Mouse (Mus musculus): ENCODE measurements around the gene Slc2a9. TPM values are rescaled to one million over a fixed set of nuclear protein-coding genes. Genes with fewer than 3 reads are reported as not detected.

The Slc2a9 gene
- polyA plus RNA-seq, 1 experiment from 2014 or later = 0.23 TPM

GRCm38 (mm10) chr5:38512991-38513390 is 10.0 kb upstream of the Slc2a9 start:
- Histone ChIP-seq H3K9me3 (replicated peaks; ENCODE audit: control insufficient read depth, low read length, poor library complexity, severe bottlenecking) (no peaks in the 10 kb centered on the region), H3K9ac (ENCODE audit: low read depth, low read length) (no peak overlapping the region), H3K36me3 (ENCODE audit: control insufficient read depth, insufficient read depth, low read length) (no peaks in the 10 kb centered on the region), H3K4me2 (ENCODE audit: low read length) (no peak overlapping the region), H3K27me3 (ENCODE audit: control insufficient read depth, insufficient read depth, low read depth, low read length) (no peaks in the 10 kb centered on the region), H3K4me3 (ENCODE audit: low read depth, low read length) (no peak overlapping the region), H3K27ac (ENCODE audit: low read length) (no peak overlapping the region), H3K4me1 (ENCODE audit: control insufficient read depth, insufficient read depth, low read length) (no peaks in the 10 kb centered on the region)
- WGBS = 20% methylated on average over 2 of the region's 2 CpGs
- ATAC-seq = no peak

GRCm38 (mm10) chr5:38509568-38509967 is 6.6 kb upstream of the Slc2a9 start:
- Histone ChIP-seq H3K27me3 (ENCODE audit: control insufficient read depth, insufficient read depth, low read depth, low read length) (no peaks in the 10 kb centered on the region), H3K4me2 (ENCODE audit: low read length) (no peak overlapping the region), H3K27ac (ENCODE audit: low read length) (no peak overlapping the region), H3K9me3 (replicated peaks; ENCODE audit: control insufficient read depth, low read length, poor library complexity, severe bottlenecking) (no peaks in the 10 kb centered on the region), H3K4me1 (ENCODE audit: control insufficient read depth, insufficient read depth, low read length) (no peaks in the 10 kb centered on the region), H3K9ac (ENCODE audit: low read depth, low read length) (no peak overlapping the region), H3K36me3 (ENCODE audit: control insufficient read depth, insufficient read depth, low read length) (no peaks in the 10 kb centered on the region), H3K4me3 (ENCODE audit: low read depth, low read length) (no peak overlapping the region)
- ATAC-seq = no peak
- WGBS = 88% methylated on average over 4 of the region's 4 CpGs

- Histone ChIP-seq H3K36me3 (ENCODE audit: control insufficient read depth, insufficient read depth, low read length) (no peaks in the 10 kb centered on the region), H3K9ac (ENCODE audit: low read depth, low read length) (no peak overlapping the region), H3K4me2 (ENCODE audit: low read length) (no peak overlapping the region), H3K27me3 (ENCODE audit: control insufficient read depth, insufficient read depth, low read depth, low read length) (no peaks in the 10 kb centered on the region), H3K9me3 (replicated peaks; ENCODE audit: control insufficient read depth, low read length, poor library complexity, severe bottlenecking) (no peaks in the 10 kb centered on the region), H3K4me3 (ENCODE audit: low read depth, low read length) (no peak overlapping the region), H3K27ac (ENCODE audit: low read length) (no peak overlapping the region), H3K4me1 (ENCODE audit: control insufficient read depth, insufficient read depth, low read length) (no peaks in the 10 kb centered on the region)
- WGBS = 86% methylated on average over 3 of the region's 3 CpGs
- no peak for ATAC-seq
Measured at GRCm38 (mm10) chr5:38505435-38505765, 2.5 kb upstream of the Slc2a9 start.

- Histone ChIP-seq H3K9me3 (replicated peaks; ENCODE audit: control insufficient read depth, low read length, poor library complexity, severe bottlenecking) (no peaks in the 10 kb centered on the region), H3K4me2 (ENCODE audit: low read length) (no peak overlapping the region), H3K4me3 (ENCODE audit: low read depth, low read length) (no peak overlapping the region), H3K27me3 (ENCODE audit: control insufficient read depth, insufficient read depth, low read depth, low read length) (no peaks in the 10 kb centered on the region), H3K27ac (ENCODE audit: low read length) (no peak overlapping the region), H3K36me3 (ENCODE audit: control insufficient read depth, insufficient read depth, low read length) (no peaks in the 10 kb centered on the region), H3K9ac (ENCODE audit: low read depth, low read length) (no peak overlapping the region), H3K4me1 (ENCODE audit: control insufficient read depth, insufficient read depth, low read length) (no peaks in the 10 kb centered on the region)
- ATAC-seq = no peak
- WGBS = 64% methylated on average over 6 of the region's 6 CpGs
Measured at GRCm38 (mm10) chr5:38504747-38505434, 1.9 kb upstream of the Slc2a9 start.

- H3K9me3 ChIP-seq (replicated peaks; ENCODE audit: control insufficient read depth, low read length, poor library complexity, severe bottlenecking) = no peaks in the 10 kb centered on the region
- H3K4me2 ChIP-seq (ENCODE audit: low read length) = no peak overlapping the region
- H3K27ac ChIP-seq (ENCODE audit: low read length) = no peak overlapping the region
- H3K36me3 ChIP-seq (ENCODE audit: control insufficient read depth, insufficient read depth, low read length) = no peaks in the 10 kb centered on the region
- 91% methylated on average over 1 of the region's 1 CpGs for WGBS
- H3K27me3 ChIP-seq (ENCODE audit: control insufficient read depth, insufficient read depth, low read depth, low read length) = no peaks in the 10 kb centered on the region
- H3K4me3 ChIP-seq (ENCODE audit: low read depth, low read length) = no peak overlapping the region
- no peak overlapping the region for H3K9ac ChIP-seq (ENCODE audit: low read depth, low read length)
- H3K4me1 ChIP-seq (ENCODE audit: control insufficient read depth, insufficient read depth, low read length) = no peaks in the 10 kb centered on the region
- no peak for ATAC-seq
Measured at GRCm38 (mm10) chr5:38504116-38504515, 1.2 kb upstream of the Slc2a9 start.

- H3K4me1 ChIP-seq (ENCODE audit: control insufficient read depth, insufficient read depth, low read length) = no peaks in the 10 kb centered on the region
- H3K4me2 ChIP-seq (ENCODE audit: low read length) = no peak overlapping the region
- H3K27me3 ChIP-seq (ENCODE audit: control insufficient read depth, insufficient read depth, low read depth, low read length) = no peaks in the 10 kb centered on the region
- no peak overlapping the region for H3K4me3 ChIP-seq (ENCODE audit: low read depth, low read length)
- no peak overlapping the region for H3K27ac ChIP-seq (ENCODE audit: low read length)
- 90% methylated on average over 8 of the region's 8 CpGs for WGBS
- H3K36me3 ChIP-seq (ENCODE audit: control insufficient read depth, insufficient read depth, low read length) = no peaks in the 10 kb centered on the region
- H3K9ac ChIP-seq (ENCODE audit: low read depth, low read length) = no peak overlapping the region
- H3K9me3 ChIP-seq (replicated peaks; ENCODE audit: control insufficient read depth, low read length, poor library complexity, severe bottlenecking) = no peaks in the 10 kb centered on the region
- ATAC-seq = no peak
Measured at GRCm38 (mm10) chr5:38500043-38500442, 2.9 kb downstream of the Slc2a9 start.

GRCm38 (mm10) chr5:38499316-38499811 is 3.6 kb downstream of the Slc2a9 start:
- no peak overlapping the region for H3K4me3 ChIP-seq (ENCODE audit: low read depth, low read length)
- no peaks in the 10 kb centered on the region for H3K27me3 ChIP-seq (ENCODE audit: control insufficient read depth, insufficient read depth, low read depth, low read length)
- H3K9me3 ChIP-seq (replicated peaks; ENCODE audit: control insufficient read depth, low read length, poor library complexity, severe bottlenecking) = no peaks in the 10 kb centered on the region
- no peaks in the 10 kb centered on the region for H3K4me1 ChIP-seq (ENCODE audit: control insufficient read depth, insufficient read depth, low read length)
- H3K36me3 ChIP-seq (ENCODE audit: control insufficient read depth, insufficient read depth, low read length) = no peaks in the 10 kb centered on the region
- WGBS = 77% methylated on average over 7 of the region's 7 CpGs
- H3K4me2 ChIP-seq (ENCODE audit: low read length) = no peak overlapping the region
- H3K27ac ChIP-seq (ENCODE audit: low read length) = no peak overlapping the region
- H3K9ac ChIP-seq (ENCODE audit: low read depth, low read length) = no peak overlapping the region
- peak; percentile 88 for ATAC-seq

- Histone ChIP-seq H3K36me3 (ENCODE audit: control insufficient read depth, insufficient read depth, low read length) (no peaks in the 10 kb centered on the region), H3K9ac (ENCODE audit: low read depth, low read length) (no peak overlapping the region), H3K9me3 (replicated peaks; ENCODE audit: control insufficient read depth, low read length, poor library complexity, severe bottlenecking) (no peaks in the 10 kb centered on the region), H3K27ac (ENCODE audit: low read length) (no peak overlapping the region), H3K27me3 (ENCODE audit: control insufficient read depth, insufficient read depth, low read depth, low read length) (no peaks in the 10 kb centered on the region), H3K4me3 (ENCODE audit: low read depth, low read length) (no peak overlapping the region), H3K4me2 (ENCODE audit: low read length) (no peak overlapping the region), H3K4me1 (ENCODE audit: control insufficient read depth, insufficient read depth, low read length) (no peaks in the 10 kb centered on the region)
- ATAC-seq = no peak
- 70% methylated on average over 5 of the region's 5 CpGs for WGBS
Measured at GRCm38 (mm10) chr5:38498479-38498878, 4.5 kb downstream of the Slc2a9 start.

- no peaks in the 10 kb centered on the region for H3K36me3 ChIP-seq (ENCODE audit: control insufficient read depth, insufficient read depth, low read length)
- no peak overlapping the region for H3K27ac ChIP-seq (ENCODE audit: low read length)
- no peak for ATAC-seq
- no peaks in the 10 kb centered on the region for H3K9me3 ChIP-seq (replicated peaks; ENCODE audit: control insufficient read depth, low read length, poor library complexity, severe bottlenecking)
- H3K4me2 ChIP-seq (ENCODE audit: low read length) = no peak overlapping the region
- 80% methylated on average over 8 of the region's 8 CpGs for WGBS
- H3K4me1 ChIP-seq (ENCODE audit: control insufficient read depth, insufficient read depth, low read length) = no peaks in the 10 kb centered on the region
- H3K27me3 ChIP-seq (ENCODE audit: control insufficient read depth, insufficient read depth, low read depth, low read length) = no peaks in the 10 kb centered on the region
- H3K9ac ChIP-seq (ENCODE audit: low read depth, low read length) = no peak overlapping the region
- no peak overlapping the region for H3K4me3 ChIP-seq (ENCODE audit: low read depth, low read length)
Measured at GRCm38 (mm10) chr5:38496491-38497057, 6.4 kb downstream of the Slc2a9 start.

Data from midbrain, embryonic 16.5 days (tissue).